Mouse (Mus musculus): ENCODE measurements around the gene Ppbp.
"Not testable (repeated sequence)": the region's sequence is repeated elsewhere in the genome, so short reads cannot be mapped to it uniquely, and the experiment has no call there.

Ppbp gene

DNA sequence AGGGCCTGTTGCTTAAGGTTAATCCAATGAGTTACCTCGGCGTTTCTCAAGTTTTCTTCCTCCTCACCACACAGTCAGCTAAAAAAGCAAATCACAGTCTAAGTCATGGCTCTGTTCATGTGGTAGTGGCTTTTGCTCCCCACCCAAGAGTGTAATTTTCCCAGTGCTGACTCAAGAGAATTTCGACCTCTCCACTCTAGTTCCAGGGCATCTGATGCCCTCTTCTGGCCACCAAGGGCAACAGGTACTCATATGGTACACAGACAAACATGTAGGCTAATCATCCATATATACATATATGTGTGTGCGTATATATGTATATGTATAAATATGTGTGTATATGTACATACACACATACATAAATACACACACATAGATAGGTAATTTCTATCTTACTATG, 19.8 kb downstream of the Ppbp start:
- no peak for DNase-seq (ENCODE audit: low spot score)

- no peak for DNase-seq (ENCODE audit: low spot score)
These were observed 21.2 kb downstream of the Ppbp start for GRCm38 (mm10) chr5:90789306-90790073.

DNA sequence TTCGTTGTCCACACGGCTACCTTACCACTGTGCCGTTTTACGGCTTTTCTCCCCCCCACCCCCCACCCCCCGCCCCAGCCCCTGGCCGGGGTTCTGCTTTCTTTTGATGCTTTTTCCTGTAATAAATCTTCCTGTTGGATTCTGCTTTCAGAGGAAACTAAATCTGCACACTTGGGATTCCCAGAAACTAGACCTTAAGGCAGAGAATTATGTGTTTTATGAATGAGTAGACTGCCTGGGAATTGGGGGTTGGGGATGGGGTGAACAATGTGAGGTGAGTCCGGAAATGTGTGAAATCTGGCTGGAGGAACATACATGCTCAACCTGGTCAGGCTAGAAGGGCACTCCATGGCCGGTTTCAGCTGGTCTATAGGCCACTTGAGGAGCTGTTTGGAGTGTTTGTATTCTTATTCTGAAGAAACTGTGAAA, 21.8 kb downstream of the Ppbp start:
- no peak for DNase-seq (ENCODE audit: low spot score)

GRCm38 (mm10) chr5:90794195-90794625, 25.9 kb downstream of the Ppbp start, which contains the start of gene Cxcl15:
Gene Cxcl15, plus strand, starts transcription at chr5:90794534.
- no peak for DNase-seq (ENCODE audit: low spot score)

DNA sequence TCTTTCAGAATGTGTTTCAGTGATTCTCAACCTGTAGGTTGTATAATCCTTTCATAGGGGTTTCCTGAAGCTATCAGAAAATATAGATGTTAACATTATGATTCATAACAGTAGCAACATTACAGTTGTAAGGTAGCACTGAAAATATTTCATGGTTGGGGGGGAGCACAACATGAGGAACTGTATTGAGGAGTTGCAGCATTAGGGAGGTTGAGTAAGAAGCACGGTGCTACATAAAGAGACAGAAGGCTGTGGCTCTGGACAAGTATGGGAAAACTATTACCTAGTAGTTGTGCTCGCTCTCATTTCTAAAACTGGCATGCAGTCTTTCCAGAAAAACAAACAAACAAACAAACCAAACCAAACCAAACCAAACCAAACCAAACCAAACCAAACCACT, 27.1 kb downstream of the Ppbp start:
- DNase-seq (ENCODE audit: low spot score) = not testable (repeated sequence)

DNA sequence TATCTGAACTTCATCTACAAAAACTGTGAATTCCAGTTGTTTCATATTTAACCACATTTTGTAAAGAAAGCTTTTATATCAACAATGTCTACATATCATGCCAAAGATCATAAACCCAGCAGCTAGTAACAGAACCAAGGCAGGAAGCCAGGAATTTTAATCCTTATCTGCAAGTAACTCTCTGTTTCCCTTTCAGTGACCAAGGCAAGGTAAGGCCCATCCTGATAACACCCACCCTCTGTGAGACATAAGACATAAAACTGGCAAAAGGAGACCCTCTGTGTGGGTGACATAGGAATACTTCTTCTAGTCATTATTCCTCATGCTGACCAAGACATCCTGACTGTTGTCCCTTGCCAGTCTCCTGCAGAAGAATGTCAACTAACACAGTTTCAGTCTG, 36.3 kb downstream of the Ppbp start:
- no peak for DNase-seq (ENCODE audit: low spot score)

DNA sequence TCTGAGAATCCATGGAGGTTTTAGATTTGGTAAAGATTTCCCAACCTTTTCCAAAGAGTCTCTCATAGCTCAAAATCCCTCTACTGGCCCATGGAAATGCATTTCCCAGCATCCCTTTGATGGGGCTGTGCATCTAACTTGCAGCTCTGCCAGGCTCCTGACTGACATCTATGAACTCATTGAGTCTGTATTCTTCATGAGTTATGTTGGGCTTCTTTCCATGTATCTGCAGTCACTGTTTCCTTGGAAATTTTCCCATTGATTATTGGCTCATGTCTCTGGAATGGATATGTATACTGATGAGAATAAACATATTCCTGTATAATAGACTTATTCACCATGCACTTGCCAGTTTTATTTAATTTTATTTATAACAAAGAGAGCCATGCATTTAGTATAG, 37.7 kb downstream of the Ppbp start:
- no peak for DNase-seq (ENCODE audit: low spot score)

DNA sequence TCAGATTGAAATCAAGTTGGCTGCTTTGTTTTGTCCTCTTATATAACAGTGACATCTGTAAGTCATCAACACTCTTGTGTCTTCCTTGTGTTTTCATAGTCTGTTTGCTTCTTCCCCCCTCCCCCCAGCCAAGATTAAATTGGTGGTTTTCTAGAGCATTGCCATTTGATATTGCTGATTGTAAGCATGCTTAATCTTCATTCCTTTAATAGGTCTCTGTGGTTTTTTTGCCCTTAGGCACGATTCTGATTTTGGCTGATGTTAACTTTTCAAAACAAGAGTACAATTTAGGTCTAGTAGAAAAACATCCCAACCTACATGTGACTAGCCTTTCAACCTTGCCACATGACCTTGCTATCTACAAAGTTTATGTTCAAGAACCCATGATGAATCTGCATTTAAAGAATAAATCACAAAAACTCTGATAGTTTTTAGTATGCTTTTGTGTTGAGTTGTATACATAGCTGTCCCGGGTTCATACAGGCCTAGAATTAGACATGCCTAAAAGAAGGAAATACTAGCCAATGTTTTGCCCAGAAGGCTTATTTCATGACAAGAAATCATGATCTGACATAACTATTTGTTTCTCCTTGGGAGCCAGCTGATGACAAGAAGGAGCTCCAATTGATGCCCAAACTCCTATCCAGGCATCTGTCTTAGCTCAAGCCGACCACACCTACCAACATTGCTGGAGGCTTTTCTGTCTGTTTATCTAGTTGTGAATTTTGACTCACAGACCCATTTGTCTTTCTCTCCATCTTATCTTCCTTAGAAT, 39.0 kb downstream of the Ppbp start:
- no peak for DNase-seq (ENCODE audit: low spot score)

All from urinary bladder, postnatal 25 days (tissue).